Mouse (Mus musculus): ENCODE results near the gene Hacd1.

DNA sequence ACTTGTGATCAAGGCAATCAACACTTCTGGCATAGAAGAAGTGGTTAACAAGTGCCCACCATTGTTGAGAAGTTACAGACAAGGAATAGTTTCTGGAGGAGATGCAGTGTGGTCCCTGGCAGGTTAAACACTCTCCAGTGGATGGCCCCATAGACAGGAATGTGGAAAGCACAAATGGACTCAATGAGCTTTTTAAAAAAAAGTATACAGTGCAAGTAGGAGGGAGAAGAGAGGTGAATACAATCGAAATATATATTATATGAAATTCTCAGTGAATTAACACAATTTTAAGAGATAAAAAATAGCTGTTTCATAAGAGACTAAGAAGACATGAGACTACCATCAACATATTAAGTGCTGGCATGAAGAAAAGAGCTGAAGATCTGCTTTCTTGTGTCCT is 36.7 kb downstream of the Hacd1 start:
- TF ChIP-seq CTCF (IDR thresholded peaks at IDR 0.05; ENCODE audit: borderline replicate concordance, insufficient read depth, low read depth, low read length) (no peak), POLR2A (IDR thresholded peaks at IDR 0.05; ENCODE audit: borderline replicate concordance, insufficient read depth, low read length) (no peak)

All from cerebellum, adult 2 months (tissue).